Mouse (Mus musculus): ENCODE data around the gene B4galnt3.

DNA sequence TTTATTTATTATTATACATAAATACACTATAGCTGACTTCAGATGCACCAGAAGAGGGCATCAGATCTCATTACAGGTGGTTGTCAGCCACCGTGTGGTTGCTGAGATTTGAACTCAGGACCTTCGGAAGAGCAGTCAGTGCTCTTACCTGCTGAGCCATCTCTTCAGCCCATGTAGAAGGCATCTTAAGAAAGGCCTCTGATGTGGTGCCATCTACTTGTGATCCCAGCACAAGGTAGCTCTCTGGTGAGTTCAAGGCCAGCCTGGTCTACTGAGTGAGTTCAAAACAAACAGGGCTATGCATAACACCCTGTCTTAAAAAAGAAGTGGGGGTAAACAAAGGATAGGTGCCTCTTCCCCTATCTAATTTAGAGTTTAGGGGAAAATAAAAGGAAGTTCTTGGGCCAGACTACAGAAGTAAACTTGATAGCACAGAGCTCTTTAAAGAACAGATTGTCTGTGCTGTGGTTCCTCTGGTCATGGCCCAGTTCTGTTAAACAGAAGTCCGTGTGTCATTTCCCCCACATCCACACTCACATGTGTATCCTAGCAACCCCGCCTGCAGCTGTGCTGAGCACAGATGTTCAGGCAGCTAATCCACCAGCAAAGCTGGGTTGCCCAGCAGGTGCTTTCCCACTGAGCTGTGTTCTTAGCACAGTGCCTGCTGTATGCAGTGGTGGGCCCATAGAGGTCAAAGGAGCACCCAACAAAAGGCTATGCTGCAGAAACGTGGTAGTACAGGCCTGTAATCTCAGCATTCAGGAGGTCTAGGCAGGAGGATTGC, 139.6 kb downstream of the B4galnt3 start:
- no peak for TF ChIP-seq CTCF (IDR thresholded peaks at IDR 0.05; ENCODE audit: low read depth, low read length)
- TF ChIP-seq EP300 (IDR thresholded peaks at IDR 0.05; ENCODE audit: insufficient read depth, low read depth, low read length), result no peak
- TF ChIP-seq POLR2A (IDR thresholded peaks at IDR 0.05; ENCODE audit: insufficient read depth, low read length), result no peak

All from ES-Bruce4 (cell line).